Mouse (Mus musculus) T-helper 17 cell (primary cell): Measurements from ENCODE around the gene Zfp784.

Experiments used
- in situ Hi-C, 2 experiments: fragments of 300-600 bp; cut with MboI, MseI; formaldehyde crosslinking; loops; 1 replicate in 1 of 2; 2 replicates in 1 of 2; pipeline ENCODE4 v1.15.1; 2025; ENCODE audit warnings: high pct_unique_total_duplicates in 2 of 2

Zfp784 gene

GRCm38 (mm10) chr7:5060239-5060731 lies 22.0 kb upstream of the Zfp784 start:
- in situ Hi-C loops, result loop anchor here (5.0 to 25.0 kb wide), 4 partner anchors 395 to 1398 kb away; partner anchors contain the start of genes Leng1 (in 1 of the 2), Ppp6r1 (in 1 of the 2), Zfp444 (in 1 of the 2) and Zfp787 (in 1 of the 2)

GRCm38 (mm10) chr7:5059421-5059820 lies 21.2 kb upstream of the Zfp784 start:
- in situ Hi-C loops, result loop anchor here (10.0 to 25.0 kb wide), 3 partner anchors 1103 to 1397 kb away; partner anchors contain the start of genes Leng1 (in 1 of the 2), Zfp444 (in 1 of the 2), Zfp667 (in 1 of the 2) and Zfp787 (in 1 of the 2)

GRCm38 (mm10) chr7:5058631-5059030 lies 20.4 kb upstream of the Zfp784 start:
- in situ Hi-C loops, result loop anchor here (10.0 to 25.0 kb wide), 3 partner anchors 1104 to 1396 kb away; partner anchors contain the start of genes Leng1 (in 1 of the 2), Zfp444 (in 1 of the 2), Zfp667 (in 1 of the 2) and Zfp787 (in 1 of the 2)

- in situ Hi-C loops, result loop anchor here (10.0 to 25.0 kb wide), 3 partner anchors 1104 to 1396 kb away; partner anchors contain the start of genes Leng1 (in 1 of the 2), Zfp444 (in 1 of the 2), Zfp667 (in 1 of the 2) and Zfp787 (in 1 of the 2)
Observed at GRCm38 (mm10) chr7:5057804-5058203, 19.6 kb upstream of the Zfp784 start.

GRCm38 (mm10) chr7:5057381-5057780 lies 19.1 kb upstream of the Zfp784 start:
- in situ Hi-C loops, result loop anchor here (10.0 to 25.0 kb wide), 3 partner anchors 1105 to 1395 kb away; partner anchors contain the start of genes Leng1 (in 1 of the 2), Zfp444 (in 1 of the 2), Zfp667 (in 1 of the 2) and Zfp787 (in 1 of the 2)

GRCm38 (mm10) chr7:5056651-5057263 lies 18.5 kb upstream of the Zfp784 start:
- in situ Hi-C loops, result loop anchor here (10.0 to 25.0 kb wide), 3 partner anchors 1106 to 1394 kb away; partner anchors contain the start of genes Leng1 (in 1 of the 2), Zfp444 (in 1 of the 2), Zfp667 (in 1 of the 2) and Zfp787 (in 1 of the 2)

GRCm38 (mm10) chr7:5053456-5054179 lies 15.4 kb upstream of the Zfp784 start:
- in situ Hi-C loops, result loop anchor here (5.0 to 25.0 kb wide), 4 partner anchors 111 to 1391 kb away; partner anchors contain the start of genes Leng1 (in 1 of the 2), Zfp444 (in 1 of the 2), Zfp667 (in 1 of the 2) and Zfp787 (in 1 of the 2)

GRCm38 (mm10) chr7:5052931-5053343 lies 14.7 kb upstream of the Zfp784 start:
- in situ Hi-C loops, result loop anchor here (5.0 to 25.0 kb wide), 4 partner anchors 111 to 1391 kb away; partner anchors contain the start of genes Leng1 (in 1 of the 2), Zfp444 (in 1 of the 2), Zfp667 (in 1 of the 2) and Zfp787 (in 1 of the 2)

- in situ Hi-C loops, result loop anchor here (5.0 to 25.0 kb wide), 4 partner anchors 110 to 1390 kb away; partner anchors contain the start of genes Leng1 (in 1 of the 2), Zfp444 (in 1 of the 2), Zfp667 (in 1 of the 2) and Zfp787 (in 1 of the 2)
Observed at GRCm38 (mm10) chr7:5052438-5052837, 14.2 kb upstream of the Zfp784 start.

GRCm38 (mm10) chr7:5051193-5052192 lies 13.2 kb upstream of the Zfp784 start, which contains the start of gene Zfp580:
Zfp580 (plus strand) TSS chr7:5051538.
- in situ Hi-C loops, result loop anchor here (5.0 to 25.0 kb wide), 4 partner anchors 109 to 1389 kb away; partner anchors contain the start of genes Leng1 (in 1 of the 2), Zfp444 (in 1 of the 2), Zfp667 (in 1 of the 2) and Zfp787 (in 1 of the 2)

GRCm38 (mm10) chr7:5047313-5047712 lies 9.1 kb upstream of the Zfp784 start:
- in situ Hi-C loops, result no loop called here

- in situ Hi-C loops, result no loop called here
Observed at GRCm38 (mm10) chr7:5046112-5046511, 7.9 kb upstream of the Zfp784 start.

GRCm38 (mm10) chr7:5044981-5045380 lies 6.7 kb upstream of the Zfp784 start:
- in situ Hi-C loops, result no loop called here

GRCm38 (mm10) chr7:5038940-5039339 lies 694 bp upstream of the Zfp784 start:
- in situ Hi-C loops, result no loop called here

GRCm38 (mm10) chr7:5037467-5037866 lies 779 bp downstream of the Zfp784 start:
- in situ Hi-C loops, result no loop called here

GRCm38 (mm10) chr7:5037026-5037425 lies 1.2 kb downstream of the Zfp784 start:
- in situ Hi-C loops, result no loop called here

- in situ Hi-C loops, result no loop called here
Observed at GRCm38 (mm10) chr7:5036136-5036535, 2.1 kb downstream of the Zfp784 start.

- in situ Hi-C loops, result no loop called here
Observed at GRCm38 (mm10) chr7:5035628-5036027, 2.6 kb downstream of the Zfp784 start.

GRCm38 (mm10) chr7:5033818-5034217 lies 4.4 kb downstream of the Zfp784 start, which contains the start of gene 4632433K11Rik:
4632433K11Rik (plus strand) TSS chr7:5034118.
- in situ Hi-C loops, result no loop called here

- in situ Hi-C loops, result no loop called here
Observed at GRCm38 (mm10) chr7:5031496-5031895, 6.8 kb downstream of the Zfp784 start.
